Mouse (Mus musculus) gastrocnemius, postnatal 4 days (tissue): ENCODE measurements around the gene Reps1. TPM values are rescaled to one million over a fixed set of nuclear protein-coding genes. Genes with fewer than 3 reads are reported as not detected.

ENCODE experiments used
- DNase-seq, 2 experiments: peaks; one replicate each; pipeline ENCODE4 v3.0.0; 2021 to 2022; ENCODE audit warnings: low spot score in 2 of 2, mixed read lengths in 2 of 2
- total RNA-seq, 2 experiments: library from RNA; stranded (reverse); gene quantifications; 2 replicates each; pipeline ENCODE4 v1.2.3; 2021

Reps1 gene
- total RNA-seq, 2 experiments from 2014 or later: 50.5 to 57.2 TPM

DNA sequence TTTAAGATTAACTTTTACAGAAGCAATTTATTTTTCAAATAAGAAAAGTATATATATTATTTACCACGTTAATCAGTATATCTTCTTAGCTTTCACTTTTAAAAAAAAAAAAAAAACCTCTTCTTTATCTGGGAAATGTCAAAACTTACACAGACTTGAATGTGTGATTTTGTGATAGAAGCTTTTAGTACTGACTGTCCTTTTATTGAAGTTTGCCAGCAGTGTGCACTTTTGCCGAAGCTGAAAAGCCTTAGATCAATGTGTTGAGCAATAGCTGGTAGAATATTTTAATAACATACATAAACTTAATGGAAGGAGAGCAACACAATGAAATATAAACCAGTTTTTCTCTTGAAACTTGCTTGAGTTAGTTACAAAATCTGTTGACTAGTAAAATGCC is 5.1 kb downstream of the Reps1 start:
- no peak for DNase-seq

DNA sequence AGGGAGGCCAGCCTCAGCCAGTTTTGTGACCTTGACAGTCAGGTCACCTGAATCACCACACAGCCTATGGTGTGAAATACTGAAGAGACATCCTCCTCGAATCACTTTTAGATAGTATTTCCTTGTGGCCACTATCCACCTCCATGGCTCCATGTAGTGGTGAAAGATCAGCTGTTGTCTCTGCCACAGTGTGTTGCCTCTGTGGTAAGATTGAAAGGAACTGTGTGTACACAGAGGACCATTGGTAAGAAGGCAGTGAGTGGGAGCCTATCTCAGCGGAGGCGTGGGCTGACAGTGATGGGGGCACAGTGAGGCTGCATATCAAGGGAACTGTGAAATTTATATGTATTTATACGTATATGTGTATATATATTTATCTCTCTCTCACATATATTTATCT is 5.9 kb downstream of the Reps1 start:
- no peak for DNase-seq

DNA sequence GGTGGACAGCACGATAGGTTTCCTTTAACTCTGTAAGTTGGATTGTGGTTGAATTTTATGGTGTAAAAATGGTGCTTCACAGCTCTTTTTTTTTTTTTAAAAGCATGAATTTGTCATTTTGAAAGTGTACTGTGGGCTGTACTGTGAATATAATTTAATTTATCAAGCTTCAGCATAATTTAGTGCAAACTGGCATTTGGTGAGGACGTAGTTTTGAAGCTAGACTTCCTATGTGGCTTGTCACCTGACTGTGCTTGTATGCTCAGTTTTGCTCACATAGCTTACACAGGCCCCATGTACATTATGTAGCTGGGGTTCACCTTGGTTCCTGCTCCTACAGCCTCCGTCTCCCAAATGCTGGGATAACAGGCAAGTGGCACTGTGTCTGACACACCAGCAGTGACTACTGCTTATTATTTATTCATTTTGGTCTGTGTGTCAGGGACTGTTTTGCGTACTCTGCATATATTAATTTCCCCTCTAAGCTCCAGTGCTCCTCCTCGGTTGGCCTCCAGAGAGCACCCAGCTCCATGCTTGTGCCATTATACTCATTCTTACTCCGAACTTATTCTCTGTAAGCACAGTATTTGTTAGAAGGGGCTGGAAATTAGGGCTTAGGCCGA is 9.1 kb downstream of the Reps1 start:
- DNase-seq: no peak

DNA sequence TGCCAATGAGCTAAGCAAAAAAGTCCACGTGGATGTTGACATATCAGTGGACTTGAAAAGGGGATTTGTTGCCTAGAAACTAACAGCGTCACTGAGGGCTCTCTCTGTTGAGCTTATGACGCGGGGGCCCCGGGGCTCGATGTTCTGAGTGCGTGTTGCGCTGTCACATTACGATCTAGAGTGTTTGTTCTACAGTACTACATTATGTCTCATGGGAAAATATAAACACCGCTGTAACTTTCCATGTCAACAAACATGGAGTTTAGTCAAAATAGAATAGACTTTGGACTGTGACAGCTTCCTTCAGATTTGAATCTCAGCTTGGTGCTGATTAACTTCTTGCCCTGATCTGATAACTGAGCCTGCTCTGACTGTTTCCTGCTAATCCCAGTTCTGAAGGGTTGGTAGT is 10.4 kb downstream of the Reps1 start:
- DNase-seq: no peak

DNA sequence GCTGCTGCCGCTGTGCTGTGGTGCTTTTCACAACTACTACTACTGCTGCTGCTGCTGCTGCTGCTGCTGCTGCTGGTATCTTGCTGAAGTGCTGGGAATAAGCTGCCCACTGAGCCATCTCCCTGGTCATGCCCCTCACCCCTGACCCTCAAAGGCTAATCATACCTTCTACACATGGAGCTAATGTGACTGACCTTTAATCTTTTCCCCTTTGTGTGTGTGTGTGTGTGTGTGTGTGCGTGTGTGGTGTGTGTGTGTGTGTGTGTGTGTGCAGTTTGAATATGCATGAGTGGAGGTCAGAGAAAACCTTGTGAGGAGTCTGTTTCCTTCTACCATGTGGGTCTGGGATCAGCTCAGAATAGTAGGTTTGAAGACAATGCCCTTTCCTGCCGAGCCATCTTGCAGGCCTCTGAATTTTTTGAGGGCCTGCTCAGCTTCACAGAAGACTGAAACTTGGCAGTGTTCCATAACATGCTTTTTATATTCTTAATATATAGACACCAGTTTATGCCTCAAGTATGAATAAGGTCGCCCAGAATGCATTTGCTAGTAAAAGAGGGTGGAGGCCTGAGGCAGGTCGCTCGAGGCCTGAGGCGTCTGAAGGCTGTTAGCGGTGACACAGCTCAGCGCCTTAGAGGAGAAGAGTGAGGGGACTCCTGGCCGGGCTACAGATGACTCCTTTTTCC is 12.2 kb downstream of the Reps1 start:
- no peak for DNase-seq

DNA sequence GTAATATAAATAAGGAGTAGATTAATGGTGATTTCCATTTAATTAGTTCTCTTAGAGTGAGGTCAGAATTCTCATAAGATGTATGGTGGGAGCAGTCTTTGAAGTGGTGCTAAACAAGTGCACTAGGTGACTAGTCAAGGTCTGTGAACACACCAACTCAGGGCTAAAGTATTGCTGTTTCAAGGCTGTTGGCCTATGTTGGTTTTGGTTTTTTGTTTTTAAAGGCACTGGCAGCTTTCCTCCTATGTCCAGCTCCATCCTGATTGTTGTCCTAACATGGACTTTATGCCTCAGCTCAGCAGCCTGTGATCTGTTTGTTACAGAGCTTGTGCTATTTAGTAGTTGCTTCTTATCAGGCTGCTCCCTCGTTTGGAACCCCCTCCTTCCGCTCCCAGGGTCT is 13.2 kb downstream of the Reps1 start:
- DNase-seq: no peak

DNA sequence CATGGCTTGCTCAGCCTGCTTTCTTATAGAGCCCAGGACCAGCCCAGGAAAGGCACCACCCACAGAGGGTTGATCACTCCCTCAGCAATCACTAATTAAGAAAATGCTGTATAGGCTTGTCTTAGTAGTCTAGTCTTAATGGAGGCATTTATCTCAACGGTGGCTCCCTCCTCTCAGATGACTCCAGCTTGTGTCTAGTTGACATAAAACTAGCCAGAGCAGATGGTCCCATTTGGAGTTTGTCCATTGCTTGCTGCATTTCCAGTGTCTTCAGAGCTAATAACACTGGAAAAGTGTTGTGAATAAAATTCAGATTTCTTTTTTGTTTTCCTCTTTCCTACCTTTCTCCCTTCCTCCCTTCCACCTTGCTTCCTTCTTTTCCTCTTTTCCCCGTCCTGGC is 13.9 kb downstream of the Reps1 start:
- DNase-seq: no peak

DNA sequence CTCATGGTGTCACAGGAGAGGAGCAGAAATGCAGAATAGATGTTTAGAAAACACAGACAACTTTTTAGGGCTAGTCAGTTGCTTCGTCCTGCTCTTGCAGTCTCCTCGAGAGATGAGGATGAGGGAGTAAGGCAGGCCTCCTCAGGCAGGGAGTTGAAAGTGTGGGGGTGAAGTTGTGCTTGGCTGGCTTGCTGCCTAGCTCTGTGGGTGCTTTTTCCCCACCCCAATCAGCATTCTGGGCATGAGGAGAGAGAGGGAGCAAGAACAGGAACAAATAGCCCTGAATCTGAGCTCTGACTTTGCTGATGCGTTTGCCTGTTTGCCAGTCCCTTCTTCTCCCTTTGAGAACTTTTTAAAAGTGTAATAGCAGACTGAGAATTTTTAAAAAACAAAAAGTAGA is 14.5 kb downstream of the Reps1 start:
- DNase-seq: no peak

DNA sequence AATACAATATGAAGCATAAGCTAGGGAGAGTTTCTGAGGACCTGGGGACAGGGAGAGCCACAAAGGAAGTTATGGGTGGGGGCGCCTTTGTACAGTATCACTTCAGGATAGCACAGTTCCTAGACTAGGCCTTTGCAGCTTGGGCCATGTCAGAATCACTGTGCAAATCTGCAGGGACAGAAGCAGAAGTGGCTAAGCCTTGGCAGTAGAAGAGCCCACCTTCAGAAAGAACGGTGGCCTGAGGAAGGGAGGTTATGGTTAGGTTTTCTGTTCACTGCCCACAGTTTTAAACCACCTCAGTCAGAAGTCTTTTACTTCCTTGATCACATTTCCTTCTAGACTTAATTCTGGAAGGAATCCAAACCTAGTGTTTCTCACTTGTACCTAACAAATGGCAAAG is 15.0 kb downstream of the Reps1 start:
- no peak for DNase-seq

DNA sequence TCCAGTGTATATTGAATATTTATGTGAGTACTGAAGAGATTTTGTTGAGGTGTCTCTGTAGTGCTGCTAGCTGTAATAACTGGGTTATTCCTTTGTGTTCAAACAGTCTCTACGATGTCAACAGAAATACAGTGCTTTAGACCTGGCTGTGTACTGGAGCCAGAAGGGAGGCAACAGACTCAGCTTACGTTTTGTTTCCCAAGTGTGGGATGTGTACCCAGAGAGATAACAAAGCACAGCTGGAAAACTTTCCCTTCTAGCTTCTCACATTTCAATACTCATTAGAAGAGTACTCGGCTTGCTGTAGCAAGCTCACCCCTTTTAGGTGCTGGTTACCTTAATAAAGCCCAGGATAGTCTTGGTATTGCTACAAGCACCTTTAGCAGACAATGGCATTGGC is 17.2 kb downstream of the Reps1 start:
- no peak for DNase-seq

DNA sequence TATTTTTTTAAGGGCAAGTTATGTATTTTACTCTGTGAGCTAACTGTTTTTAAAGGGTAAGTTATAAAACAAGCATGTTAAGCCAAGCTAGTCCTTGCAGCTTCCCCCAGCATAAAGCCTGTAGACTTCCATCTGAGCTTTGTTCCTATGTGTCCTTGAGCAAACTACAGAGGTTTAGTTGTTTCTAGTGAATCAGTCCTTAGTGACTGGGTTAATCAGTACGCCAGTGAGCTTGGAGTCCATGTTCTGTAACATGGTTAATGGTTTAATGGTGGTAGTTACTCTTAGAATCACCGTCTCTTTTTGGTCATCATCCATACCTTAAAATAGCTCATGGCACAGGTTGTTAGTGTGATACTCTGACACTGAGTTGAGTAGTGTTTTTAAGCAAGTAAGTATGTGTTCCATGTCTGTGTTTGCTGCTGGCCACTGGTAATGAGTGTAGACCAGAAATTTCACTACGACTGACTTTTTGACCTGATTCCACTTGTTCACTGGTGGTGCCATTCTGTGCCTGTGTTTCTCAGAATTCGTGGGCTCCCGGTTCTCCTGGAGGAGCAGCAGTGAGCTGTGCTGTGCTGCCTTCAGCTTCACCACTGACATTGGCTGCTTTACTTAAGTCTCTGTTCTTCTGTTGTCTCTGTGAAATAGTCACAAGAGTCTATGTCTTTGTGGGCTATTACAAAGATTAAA is 18.9 kb downstream of the Reps1 start:
- DNase-seq: no peak

DNA sequence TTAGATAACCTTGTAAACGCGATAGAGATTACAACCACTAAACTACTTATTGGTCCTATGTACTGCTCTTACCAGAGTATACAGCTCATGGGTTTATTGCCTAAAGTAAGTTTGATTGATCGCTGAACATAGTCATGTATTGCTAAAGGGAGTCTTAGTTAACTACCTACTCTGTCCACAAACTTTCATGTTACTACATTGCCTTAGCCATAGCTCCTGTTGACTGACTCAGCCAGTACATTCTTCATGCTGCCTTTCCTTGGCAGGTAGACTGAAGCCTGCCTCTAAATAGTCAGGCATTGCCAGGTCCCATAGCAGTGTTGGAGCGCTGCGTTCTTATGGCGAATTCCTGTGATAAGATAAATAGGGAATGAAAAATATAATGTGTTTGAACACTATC is 20.2 kb downstream of the Reps1 start:
- no peak for DNase-seq

DNA sequence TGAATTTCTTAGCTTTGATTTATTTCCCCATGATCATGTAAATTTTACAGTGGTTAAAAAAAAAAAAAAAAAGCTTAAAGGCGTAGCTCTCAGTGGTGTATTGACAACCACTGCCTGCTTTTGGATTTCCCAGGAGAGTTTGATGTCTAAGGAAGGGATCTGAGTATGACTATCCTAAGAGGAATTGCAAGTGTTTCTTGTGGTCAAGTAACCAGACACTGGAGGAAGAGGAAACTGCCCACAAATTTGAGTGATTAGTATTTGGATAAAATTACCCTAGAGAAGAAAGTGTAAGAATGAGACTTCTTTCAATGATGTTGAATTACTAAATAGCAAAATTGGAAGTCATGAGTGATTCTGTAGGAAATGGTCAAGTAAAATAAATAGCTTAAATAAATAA is 25.9 kb downstream of the Reps1 start:
- no peak for DNase-seq

DNA sequence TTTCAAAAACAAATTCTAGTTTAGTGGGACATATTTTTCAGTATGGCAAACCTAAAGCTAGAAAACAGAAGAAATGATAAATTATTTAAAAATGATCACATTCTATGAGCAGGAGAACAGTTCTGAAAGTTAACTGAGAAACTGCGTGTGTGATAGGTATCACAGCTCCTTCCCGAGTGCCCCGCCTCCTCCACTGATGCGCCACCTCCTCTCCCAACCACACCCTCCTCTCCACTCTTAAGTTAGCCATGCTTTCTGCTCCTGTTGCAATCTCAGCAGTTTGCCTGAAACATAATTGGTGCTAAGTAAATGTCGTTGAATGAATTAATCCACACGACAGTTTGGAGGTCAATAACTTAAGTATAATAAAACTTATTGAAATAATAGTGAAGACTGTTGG is 27.1 kb downstream of the Reps1 start:
- no peak for DNase-seq

DNA sequence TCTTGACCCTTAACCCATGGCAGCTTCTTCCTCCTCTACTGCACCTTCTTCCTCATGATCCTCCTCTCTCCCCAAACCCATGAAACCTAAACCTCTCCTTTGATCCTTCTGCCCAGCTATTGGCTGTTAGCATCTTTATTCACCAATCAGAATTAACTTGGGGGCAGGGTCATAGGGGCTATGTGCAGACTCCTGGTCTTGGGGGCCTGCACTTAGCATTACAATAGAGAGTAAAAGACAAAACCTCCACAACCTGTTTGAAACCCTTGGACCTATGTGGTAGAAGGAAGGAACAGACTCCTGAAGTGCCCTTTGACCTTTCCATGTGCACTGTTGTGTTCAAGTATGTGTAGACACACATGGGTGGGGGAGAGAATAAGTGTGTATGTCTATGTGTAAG is 35.0 kb downstream of the Reps1 start:
- DNase-seq: no peak

DNA sequence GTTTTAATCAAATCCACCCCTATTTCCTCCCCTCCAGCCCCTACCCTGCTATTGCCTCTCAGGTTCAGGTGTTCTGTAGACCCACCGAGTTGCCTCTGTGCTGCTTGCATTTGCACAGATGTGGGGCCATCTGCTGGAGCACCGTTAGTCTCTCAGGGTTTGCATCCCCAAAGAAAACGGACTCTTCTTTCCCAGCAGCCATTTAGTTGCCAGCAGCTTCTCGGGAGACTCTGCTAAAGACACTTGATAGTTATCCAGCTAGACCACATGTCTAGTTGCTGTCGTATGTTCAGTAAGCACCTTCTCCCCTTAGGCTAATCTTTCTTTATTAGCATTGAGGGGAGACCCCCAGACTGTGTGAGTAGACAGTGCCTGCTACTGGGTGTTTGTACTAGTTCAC is 46.5 kb downstream of the Reps1 start:
- no peak for DNase-seq

DNA sequence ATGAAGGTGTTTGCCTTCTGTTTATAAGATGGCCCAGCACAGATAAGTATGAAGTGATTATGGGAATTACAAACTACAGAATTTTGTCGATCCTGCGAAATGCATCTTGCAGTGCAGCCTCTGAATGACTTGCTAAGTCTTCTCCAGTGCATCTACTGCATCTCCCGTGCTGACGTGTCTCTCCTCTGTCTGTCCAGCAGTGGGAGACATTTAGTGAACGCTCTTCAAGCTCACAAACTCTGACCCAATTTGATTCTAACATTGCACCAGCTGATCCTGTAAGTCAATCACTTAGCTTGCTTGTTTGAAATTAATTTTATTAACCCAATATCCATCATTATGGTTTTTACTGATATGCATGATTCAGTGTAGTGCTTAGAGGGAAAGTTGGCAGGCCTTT is 51.8 kb downstream of the Reps1 start:
- no peak for DNase-seq

DNA sequence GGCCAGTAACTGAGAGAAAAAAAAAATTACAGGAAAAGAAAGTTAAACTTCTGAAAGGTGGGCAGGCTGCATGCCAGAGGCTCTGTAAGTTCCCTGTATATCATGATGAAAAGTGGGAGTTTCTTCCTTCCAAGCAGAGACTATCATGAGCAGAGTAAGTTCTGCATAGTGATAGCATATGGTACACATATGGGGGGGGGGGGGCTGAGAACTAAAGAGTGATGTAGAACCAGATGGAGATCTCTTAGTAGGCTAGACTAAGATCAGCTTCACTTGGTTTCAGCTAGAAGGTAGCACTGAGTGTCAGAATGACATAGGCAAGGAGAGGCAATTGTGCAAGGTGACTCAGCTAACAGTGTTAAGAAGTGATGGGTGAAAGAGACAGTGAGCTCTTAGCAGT is 55.3 kb downstream of the Reps1 start:
- no peak for DNase-seq

DNA sequence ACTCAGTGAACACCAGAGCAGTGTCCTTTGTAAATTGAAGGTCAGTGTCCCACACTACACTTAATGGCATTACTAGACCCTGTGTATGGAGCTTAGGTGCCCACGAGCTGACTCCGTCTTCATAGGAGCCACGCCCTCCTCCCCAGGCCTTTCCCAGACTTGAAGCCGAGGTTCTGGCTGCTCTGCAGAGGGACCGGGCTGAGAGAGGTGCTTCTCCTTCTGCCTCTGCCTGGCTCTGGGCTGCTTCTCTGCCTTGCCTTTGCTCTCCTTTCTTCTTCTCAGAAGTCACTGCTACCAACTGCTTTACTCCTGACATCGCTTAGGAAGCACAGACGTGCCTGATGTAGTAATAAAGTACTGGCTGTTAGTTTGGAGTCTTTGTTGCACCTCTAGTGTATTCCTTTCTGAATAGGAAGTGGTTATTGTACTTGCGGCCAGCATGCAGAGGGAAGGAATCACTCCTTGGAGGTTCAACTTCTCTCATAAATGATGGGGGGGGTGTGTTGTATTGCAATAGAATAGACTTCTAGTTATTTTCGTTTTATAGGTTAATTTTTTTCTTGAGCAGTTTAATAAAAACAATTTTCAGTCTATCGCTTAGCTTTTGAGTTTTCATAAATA is 57.9 kb downstream of the Reps1 start:
- DNase-seq: no peak

DNA sequence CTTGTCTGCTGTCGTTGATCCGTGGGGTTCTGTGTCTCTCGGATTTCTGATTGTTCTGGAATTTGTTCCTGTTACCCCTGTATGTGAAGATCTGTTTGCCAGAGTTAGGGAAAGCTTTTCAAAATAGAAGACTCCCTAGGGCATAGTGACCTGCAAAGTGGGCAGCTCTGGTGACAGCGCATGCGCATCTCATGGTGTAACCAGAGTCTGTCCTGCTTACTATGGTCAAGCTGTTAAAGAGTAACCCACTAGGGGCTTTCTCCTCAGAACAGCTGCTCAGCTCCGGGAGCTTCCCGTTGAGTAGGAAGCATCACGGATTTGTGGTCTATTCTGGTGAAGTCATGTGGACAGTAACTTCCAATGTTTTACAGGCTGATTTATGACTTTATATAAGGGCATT is 62.7 kb downstream of the Reps1 start:
- no peak for DNase-seq

DNA sequence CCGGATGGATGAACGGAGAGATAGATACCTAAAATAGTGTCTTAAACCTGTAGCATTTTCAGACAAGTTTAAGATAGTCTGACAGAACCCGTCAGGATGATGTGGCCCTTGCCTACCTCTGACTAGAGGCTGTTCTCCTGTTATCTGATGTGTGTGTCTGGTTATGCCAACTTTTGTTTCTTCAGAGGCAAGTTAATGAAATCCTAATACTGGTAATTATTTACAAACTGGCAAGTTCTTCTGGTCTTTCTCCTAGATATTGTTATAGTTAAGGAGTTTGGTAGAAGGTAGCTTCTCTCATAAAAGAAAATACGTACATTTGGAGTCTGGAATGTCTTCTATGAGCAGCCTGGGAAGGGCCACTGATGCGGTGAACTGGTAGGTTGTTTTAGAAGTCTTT is 74.6 kb downstream of the Reps1 start:
- DNase-seq: no peak
